Mouse (Mus musculus) heart, adult 2 months (tissue): ENCODE measurements at regions not wholly inside any gene's neighbourhood (a gene's known extent, or its start where the extent isn't known, plus 50 kb on each side); places are given as distances from the start of the nearest gene placed in this dataset.

Experiments
- DNase-seq, 2 experiments: peaks; one replicate each; pipeline ENCODE4 v3.0.0; 2021
- H3K27ac ChIP-seq: fragments of 200-600 bp; 2 replicates; pipeline ENCODE4 v1.8.1; 2022
- H3K27me3 ChIP-seq: fragments of 200-500 bp; 2 replicates; pipeline ENCODE4 v1.6.1; 2012; ENCODE audit warnings: mild to moderate bottlenecking, low read length, inconsistent platforms, mixed read lengths; ENCODE audit not compliant: control insufficient read depth, insufficient read depth
- H3K36me3 ChIP-seq: fragments of 200-500 bp; 2 replicates; pipeline ENCODE4 v1.6.1; 2012; ENCODE audit warnings: low read length, inconsistent platforms; ENCODE audit not compliant: control insufficient read depth, insufficient read depth
- H3K4me1 ChIP-seq: fragments of 200-500 bp; 2 replicates; pipeline ENCODE4 v1.6.1; 2011; ENCODE audit warnings: low read length; ENCODE audit not compliant: control insufficient read depth, insufficient read depth
- H3K4me3 ChIP-seq: fragments of 200-600 bp; 2 replicates; pipeline ENCODE4 v1.8.1; 2022
- H3K79me2 ChIP-seq: fragments of 200-500 bp; replicated peaks from 2 replicates; pipeline ENCODE4 v1.6.1; 2012; ENCODE audit warnings: mild to moderate bottlenecking, inconsistent platforms, low read length, moderate library complexity, mixed read lengths; ENCODE audit not compliant: control insufficient read depth, insufficient read depth
- H3K9ac ChIP-seq: fragments of 200-500 bp; 2 replicates; pipeline ENCODE4 v1.6.1; 2012; ENCODE audit warnings: low read depth, mild to moderate bottlenecking, control low read depth, inconsistent platforms, low read length, mixed read lengths
- CTCF ChIP-seq: fragments of 200-600 bp; IDR thresholded peaks from 2 replicates; pipeline ENCODE4 v1.8.1; 2022; ENCODE audit warnings: antibody characterized with exemption, mild to moderate bottlenecking, moderate library complexity
- EP300 ChIP-seq: fragments of 200-500 bp; IDR thresholded peaks from 2 replicates; pipeline ENCODE4 v1.6.1; 2011; ENCODE audit warnings: low read depth, low read length, control low read depth; ENCODE audit not compliant: insufficient read depth
- POLR2A ChIP-seq: fragments of 200-500 bp; IDR thresholded peaks from 2 replicates; pipeline ENCODE4 v1.6.1; 2011; ENCODE audit warnings: mild to moderate bottlenecking, low read depth, low read length, control low read depth; ENCODE audit not compliant: insufficient read depth
- WGBS: fragments of 180-500 bp; shearing (Covaris S2); methylation state at CpG from one replicate; pipeline ENCODE4 v1.1.7; 2018; 5-methylcytosine and 5-hydroxymethylcytosine counted together
- intact Hi-C: fragments of 180-260 bp; cut with DNase I; formaldehyde crosslinking; loops from one replicate; pipeline ENCODE4 v1.15.1; 2025

DNA sequence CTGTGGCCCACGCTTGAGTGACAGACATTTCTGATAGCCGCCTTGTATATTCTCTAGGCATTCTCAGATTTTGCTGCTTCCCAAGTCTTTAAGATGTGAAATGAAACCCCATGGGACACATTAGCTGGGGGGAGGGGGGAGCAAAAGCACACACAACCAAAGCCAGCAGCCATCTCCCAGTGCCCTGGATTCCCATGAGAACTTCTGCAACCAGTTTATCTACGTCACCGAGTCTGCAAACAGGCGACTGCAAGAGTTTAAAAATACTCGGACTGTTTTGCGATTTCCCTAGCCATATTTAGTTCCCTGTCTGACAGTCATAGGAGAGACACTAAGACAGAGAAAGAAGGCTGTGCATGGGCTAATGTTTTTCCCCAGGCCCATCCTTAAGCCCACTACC lies 52.3 kb upstream of the Hddc2 start:
- 31% methylated on average over 7 of the region's 7 CpGs for WGBS
- no peaks in the 10 kb centered on the region for H3K27me3 ChIP-seq
- intact Hi-C loops, result no loop called here
- peaks cover 3% of the 10 kb centered on the region; the same call in 1 of the 2 replicates for H3K4me1 ChIP-seq
- no peaks in the 10 kb centered on the region for H3K36me3 ChIP-seq
- no peak overlapping the region for H3K4me3 ChIP-seq
- H3K27ac ChIP-seq, result peak overlapping the region; percentile 45
- DNase-seq, result peak in 1 of 2 experiments; percentile 28
- H3K79me2 ChIP-seq, result no peaks in the 10 kb centered on the region
- no peak overlapping the region for H3K9ac ChIP-seq
- TF ChIP-seq POLR2A (no peak), CTCF (no peak), EP300 (no peak)
